Mouse (Mus musculus): Measurements from ENCODE around the gene Cic.
A peak's percentile ranks its signal among the peaks of the same experiment; 100 is the strongest.
"Not testable (repeated sequence)": the region's sequence is repeated elsewhere in the genome, so short reads cannot be mapped to it uniquely, and the experiment has no call there.

The Cic gene

DNA sequence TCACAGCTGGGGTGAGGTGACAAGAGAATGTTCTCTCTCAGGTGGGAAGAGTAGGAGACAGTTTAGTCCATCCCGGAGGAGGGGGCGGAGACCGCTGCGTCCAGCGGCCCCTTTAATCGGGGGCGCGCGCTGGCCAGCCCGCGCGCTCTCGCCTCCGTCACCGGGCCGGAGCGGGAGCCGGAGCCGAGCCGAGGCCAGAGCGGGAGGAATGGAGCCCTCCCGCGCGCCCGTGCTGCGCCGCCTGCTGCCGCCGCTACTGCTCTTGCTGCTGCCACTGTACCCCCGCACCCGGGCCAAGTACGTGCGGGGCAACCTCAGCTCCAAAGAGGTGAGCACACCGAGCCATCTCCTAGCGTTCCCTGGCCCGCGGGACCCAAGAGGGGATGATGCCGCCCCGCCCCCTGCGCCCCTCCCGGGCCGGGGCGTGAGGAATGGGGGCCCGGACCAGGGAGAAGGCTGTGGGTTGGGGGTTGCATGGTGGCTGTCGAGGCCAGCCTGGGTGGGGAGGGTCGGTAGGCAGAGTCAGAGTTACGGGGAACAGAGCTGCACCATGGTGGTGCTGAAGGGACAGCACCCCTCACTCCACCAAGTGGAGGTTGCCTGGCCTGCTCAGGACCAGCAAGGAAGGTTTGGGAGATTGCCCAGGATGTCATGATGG is 38.6 kb downstream of the Cic start, which contains the start of gene Tmem145:
Gene Tmem145, plus strand, starts transcription at position 151 of the 658 bp plus-strand sequence.
- no peak for DNase-seq (ENCODE audit: low spot score in 2 of 2)

- DNase-seq (ENCODE audit: low spot score in 2 of 2) = no peak
These were observed 39.1 kb downstream of the Cic start for GRCm38 (mm10) chr7:25306614-25306996.

GRCm38 (mm10) chr7:25308702-25309318 is 41.3 kb downstream of the Cic start:
- DNase-seq (ENCODE audit: low spot score in 2 of 2) = no peak

DNA sequence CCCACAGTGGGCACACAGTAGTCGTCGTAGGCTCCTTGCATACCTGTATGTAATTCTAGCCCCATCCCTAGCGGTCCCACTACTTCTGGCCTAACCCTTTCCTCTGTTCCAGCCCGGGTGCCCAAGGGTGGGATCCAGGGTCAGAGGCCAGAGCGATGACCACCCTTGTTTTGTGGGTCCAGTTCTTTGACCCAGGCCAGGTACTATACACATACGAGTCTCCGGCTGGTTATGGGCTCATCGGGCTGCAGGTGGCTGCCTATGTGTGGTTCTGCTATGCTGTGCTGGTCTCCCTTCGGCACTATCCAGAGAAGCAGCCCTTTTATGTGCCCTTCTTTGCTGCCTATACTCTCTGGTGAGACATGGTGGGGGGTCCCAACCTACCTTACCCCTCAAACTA is 41.9 kb downstream of the Cic start:
- DNase-seq (ENCODE audit: low spot score in 2 of 2) = no peak

GRCm38 (mm10) chr7:25311193-25311592 is 43.7 kb downstream of the Cic start:
- DNase-seq (ENCODE audit: low spot score in 2 of 2) = no peak

GRCm38 (mm10) chr7:25313325-25313724 is 45.8 kb downstream of the Cic start:
- DNase-seq (ENCODE audit: low spot score in 2 of 2) = no peak

DNA sequence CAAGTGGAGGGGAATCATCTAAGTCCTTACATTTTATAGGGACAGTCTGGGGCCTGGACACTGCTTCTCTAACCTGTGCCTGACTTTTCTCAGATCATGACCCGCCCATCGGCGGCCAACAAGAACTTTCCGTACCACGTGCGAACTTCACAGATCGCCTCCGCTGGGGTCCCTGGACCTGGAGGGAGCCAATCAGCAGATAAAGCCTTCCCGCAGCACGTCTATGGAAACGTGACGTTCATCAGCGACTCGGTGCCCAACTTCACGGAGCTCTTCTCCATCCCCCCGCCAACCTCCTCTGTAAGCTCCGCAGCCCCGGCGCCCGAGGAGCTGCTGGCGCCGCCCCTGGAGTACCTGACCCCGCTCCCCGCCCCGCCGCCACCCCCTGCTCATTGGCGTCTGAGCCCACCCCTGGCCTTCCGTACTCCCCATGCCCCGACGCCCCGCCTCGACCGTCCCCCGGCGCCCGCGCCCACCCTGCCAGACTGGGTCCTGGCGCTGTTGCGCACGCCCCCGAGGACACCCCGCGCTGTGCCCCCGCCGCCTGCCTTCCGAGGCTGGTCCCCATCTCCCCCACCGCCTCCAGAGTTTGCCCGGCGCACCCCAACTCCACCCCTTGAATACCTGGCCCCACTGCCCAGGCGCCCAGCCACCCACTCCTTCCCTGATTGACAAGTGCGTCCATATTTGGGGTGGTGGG is 47.3 kb downstream of the Cic start:
- no peak for DNase-seq (ENCODE audit: low spot score in 2 of 2)

DNA sequence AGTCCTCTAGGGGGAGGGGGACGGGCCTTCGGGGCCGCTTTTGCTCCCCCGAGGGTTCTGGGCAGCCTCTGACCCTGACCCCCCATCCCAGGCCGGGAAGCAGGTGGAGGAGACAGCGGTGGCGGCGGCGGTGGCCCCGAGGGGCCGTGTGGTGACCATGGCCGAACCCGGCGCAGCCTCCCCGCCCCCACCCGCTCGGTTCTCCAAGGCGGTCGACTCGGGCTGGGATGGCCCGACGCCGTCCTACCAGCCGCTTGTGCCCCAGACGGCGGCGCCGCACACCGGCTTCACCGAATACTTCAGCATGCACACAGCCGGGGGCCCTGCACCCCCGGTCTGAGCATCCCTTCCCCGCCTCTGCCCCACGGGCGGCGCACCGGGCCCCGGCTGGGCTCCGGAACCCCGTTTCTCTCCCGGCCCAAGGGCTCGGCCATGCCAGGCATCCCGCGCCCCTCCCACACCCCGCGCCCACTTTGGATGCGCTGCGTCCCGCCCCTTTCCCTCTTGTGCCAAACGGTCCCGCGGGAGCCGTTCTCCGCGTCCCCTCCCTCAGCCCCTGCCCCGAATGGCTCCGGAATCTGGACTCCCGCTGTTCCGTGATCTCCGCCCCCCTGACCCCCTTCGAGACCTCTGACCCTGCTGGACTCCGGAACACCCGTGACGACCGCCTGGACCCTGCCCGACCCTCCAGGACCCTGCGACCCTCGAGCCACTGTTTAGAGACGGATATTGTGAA is 48.0 kb downstream of the Cic start:
- no peak for DNase-seq (ENCODE audit: low spot score in 2 of 2)

GRCm38 (mm10) chr7:25316532-25317445 is 49.3 kb downstream of the Cic start, which contains the start of gene Megf8:
Gene Megf8, plus strand, starts transcription at chr7:25317164.
- DNase-seq (ENCODE audit: low spot score in 2 of 2) = peak; percentile 93 to 94

GRCm38 (mm10) chr7:25317446-25317999 is 50.0 kb downstream of the Cic start:
- no peak for DNase-seq (ENCODE audit: low spot score in 2 of 2)

DNA sequence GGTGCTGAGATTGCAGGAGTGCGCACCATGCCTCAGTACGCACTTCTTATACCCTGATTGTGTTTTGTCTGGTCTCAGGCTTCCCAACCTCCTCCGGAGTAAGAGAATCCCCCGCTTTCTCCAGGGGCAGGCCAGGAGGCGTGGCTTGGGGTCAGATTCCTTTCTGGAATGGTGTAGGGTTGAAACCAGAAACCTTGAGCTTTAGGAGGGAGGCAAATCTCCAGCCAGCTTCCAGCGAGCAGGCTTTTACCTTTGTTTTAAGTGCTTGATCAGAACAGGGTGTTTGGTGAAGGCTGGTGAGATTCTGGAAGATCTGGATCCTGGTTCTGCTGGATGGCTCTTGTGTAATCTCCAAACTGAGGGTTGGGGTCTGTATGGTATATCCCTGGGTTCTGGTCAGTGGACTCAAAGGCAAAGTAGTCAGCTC is 54.6 kb downstream of the Cic start:
- DNase-seq (ENCODE audit: low spot score in 2 of 2) = no peak

DNA sequence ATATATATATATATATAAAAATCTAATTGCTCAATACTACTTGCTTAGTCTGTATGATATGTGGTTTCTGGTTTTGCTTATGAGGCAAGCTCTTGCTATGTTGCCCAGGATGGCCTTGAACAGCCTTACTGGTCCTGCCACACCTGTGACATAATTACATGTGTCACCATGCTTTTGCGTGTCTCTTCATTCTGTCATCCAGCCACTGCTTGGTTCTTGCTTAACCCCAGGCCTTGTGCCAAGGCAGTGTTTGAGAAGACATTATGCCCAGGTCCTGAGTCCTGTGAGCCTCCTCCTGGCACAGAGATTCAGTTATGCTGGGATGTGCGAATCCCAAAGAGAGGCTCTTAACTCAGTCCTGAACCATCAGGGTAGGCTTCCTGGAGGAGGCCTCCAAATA is 55.7 kb downstream of the Cic start:
- DNase-seq (ENCODE audit: low spot score in 2 of 2) = no peak

GRCm38 (mm10) chr7:25325431-25325830 is 57.9 kb downstream of the Cic start:
- not testable (repeated sequence) for DNase-seq (ENCODE audit: low spot score in 2 of 2)

DNA sequence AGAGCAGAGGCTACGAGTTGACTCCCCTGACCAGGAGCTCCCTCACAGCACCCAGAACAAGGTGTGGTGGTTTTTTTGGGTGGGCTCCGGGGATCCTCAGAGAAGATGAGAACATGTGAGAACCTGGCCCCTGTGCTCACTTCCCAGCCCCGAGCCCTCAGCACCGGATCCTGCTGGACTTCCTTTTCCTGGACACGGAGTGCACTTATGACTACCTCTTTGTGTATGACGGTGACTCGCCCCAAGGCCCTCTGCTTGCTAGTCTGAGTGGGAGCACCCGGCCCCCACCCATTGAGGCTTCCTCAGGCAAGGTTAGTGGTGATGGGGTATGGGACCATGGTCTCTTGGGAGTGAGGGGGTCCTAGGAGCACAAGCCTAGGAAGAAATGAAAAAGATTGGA is 58.7 kb downstream of the Cic start:
- no peak for DNase-seq (ENCODE audit: low spot score in 2 of 2)

DNA sequence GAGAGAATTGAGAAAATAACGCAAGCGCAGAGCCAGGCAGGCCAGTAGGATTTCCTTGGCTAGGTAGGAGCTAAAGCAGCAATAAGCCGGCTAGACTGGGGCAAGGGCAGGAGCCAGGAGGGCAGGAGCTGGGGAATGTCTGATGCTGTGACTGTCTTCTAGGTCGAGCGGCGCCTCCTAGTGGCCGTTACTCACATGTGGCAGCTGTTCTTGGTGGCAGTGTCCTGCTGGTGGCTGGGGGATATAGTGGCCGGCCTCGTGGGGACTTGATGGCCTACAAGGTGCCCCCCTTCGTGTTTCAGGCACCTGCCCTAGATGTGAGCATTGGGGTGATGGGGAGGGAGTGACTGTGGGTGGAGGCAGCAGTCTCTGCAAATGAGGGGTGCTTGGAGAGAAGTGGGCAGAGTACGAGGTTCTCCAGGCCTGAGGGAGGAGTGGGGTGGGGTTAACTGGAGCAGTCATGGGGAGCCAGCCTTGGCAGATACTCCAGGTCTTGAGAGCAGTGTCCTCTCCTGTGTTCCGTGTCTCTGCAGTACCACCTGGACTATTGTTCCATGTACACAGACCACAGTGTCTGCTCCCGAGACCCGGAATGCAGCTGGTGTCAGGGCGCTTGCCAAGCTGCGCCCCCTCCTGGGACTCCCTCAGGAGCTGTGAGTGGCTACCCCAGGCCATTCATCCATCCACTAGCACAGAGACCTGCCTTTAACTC is 66.2 kb downstream of the Cic start:
- peak; percentile 51 to 62 for DNase-seq (ENCODE audit: low spot score in 2 of 2)

DNA sequence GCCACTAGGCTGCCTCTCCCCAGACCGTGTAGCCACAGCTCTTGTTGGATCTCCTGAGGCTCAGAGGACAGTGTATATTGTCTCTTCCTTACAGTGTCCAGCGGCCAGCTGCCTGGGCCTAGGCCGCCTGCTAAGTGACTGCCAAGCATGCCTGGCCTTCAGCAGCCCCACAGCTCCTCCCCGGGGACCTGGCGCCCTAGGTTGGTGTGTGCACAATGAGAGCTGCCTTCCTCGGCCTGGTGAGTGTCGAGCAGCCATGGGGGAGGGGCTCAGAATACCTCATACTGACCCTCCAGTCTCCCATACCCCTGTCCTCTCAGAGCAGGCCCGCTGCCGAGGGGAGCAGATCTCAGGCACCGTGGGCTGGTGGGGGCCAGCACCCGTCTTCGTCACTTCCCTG is 67.0 kb downstream of the Cic start:
- no peak for DNase-seq (ENCODE audit: low spot score in 2 of 2)

DNA sequence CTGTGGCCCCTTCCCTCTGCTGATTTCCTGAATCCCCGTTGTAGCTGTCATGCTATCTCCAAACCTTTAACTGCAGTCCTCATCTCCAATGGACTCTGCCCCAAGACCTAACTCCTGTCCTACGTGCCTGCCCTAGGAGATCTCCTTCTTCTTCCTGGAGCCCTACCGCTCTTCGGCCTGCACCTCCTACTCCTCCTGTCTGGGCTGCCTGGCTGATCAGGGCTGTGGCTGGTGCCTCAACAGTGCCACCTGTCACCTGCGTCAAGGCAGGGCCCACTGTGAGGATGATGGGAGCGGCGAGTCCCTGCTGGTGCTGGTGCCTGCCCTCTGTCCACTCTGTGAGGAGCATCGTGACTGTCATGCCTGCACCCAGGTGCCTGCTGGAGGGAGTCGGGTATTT is 71.8 kb downstream of the Cic start:
- no peak for DNase-seq (ENCODE audit: low spot score in 2 of 2)

- no peak for DNase-seq (ENCODE audit: low spot score in 2 of 2)
These were observed 73.7 kb downstream of the Cic start for GRCm38 (mm10) chr7:25341000-25341784.
